Mouse (Mus musculus) hindbrain, embryonic 13.5 days (tissue): ENCODE measurements around the gene BC004004. TPM values are rescaled to one million over a fixed set of nuclear protein-coding genes. Genes with fewer than 3 reads are reported as not detected.
A peak's percentile ranks its signal among the peaks of the same experiment; 100 is the strongest.
"Not testable (repeated sequence)": the region's sequence is repeated elsewhere in the genome, so short reads cannot be mapped to it uniquely, and the experiment has no call there.

ENCODE experiments used
- ATAC-seq: fragments of 200-750 bp; cut with Nextera tagmentation; 2 replicates; pipeline ENCODE4 v1.8.0; 2017; ENCODE audit warnings: moderate TSS enrichment; ENCODE audit not compliant: low FRiP score
- H3K27ac ChIP-seq: fragments of 300-500 bp; sonication (generic); 2 replicates; pipeline ENCODE4 v1.5.1; 2015; ENCODE audit warnings: inconsistent platforms, mild to moderate bottlenecking, moderate library complexity
- H3K27me3 ChIP-seq: fragments of 300-500 bp; sonication (generic); 2 replicates; pipeline ENCODE4 v1.6.1; 2015; ENCODE audit warnings: mild to moderate bottlenecking, inconsistent platforms
- H3K36me3 ChIP-seq: fragments of 300-500 bp; sonication (generic); 2 replicates; pipeline ENCODE4 v1.6.1; 2015; ENCODE audit warnings: mild to moderate bottlenecking, inconsistent platforms
- H3K4me1 ChIP-seq: fragments of 300-500 bp; sonication (generic); replicated peaks from 2 replicates; pipeline ENCODE4 v1.6.1; 2015; ENCODE audit warnings: inconsistent platforms
- H3K4me2 ChIP-seq: fragments of 300-500 bp; sonication (generic); 2 replicates; pipeline ENCODE4 v1.6.1; 2015; ENCODE audit warnings: inconsistent platforms, mild to moderate bottlenecking, moderate library complexity
- H3K4me3 ChIP-seq: fragments of 300-500 bp; sonication (generic); 2 replicates; pipeline ENCODE4 v1.5.1; 2015; ENCODE audit warnings: mild to moderate bottlenecking, inconsistent platforms
- H3K9ac ChIP-seq: fragments of 300-500 bp; sonication (generic); 2 replicates; pipeline ENCODE4 v1.6.1; 2015; ENCODE audit warnings: mild to moderate bottlenecking, inconsistent platforms
- H3K9me3 ChIP-seq: fragments of 300-500 bp; sonication (generic); 2 replicates; pipeline ENCODE4 v1.6.1; 2016; ENCODE audit warnings: inconsistent platforms
- WGBS: fragments of 180-500 bp; shearing (Covaris S2); methylation state at CpG from one replicate; pipeline ENCODE4 v1.1.7; 2015; 5-methylcytosine and 5-hydroxymethylcytosine counted together
- polyA plus RNA-seq: library from polyadenylated mRNA; unstranded; fragments of >200 nt; fragmentation: Nextera tagmentation; extraction: Ambion mirVana; gene quantifications from 2 replicates; pipeline ENCODE4 v1.2.1, GENCODE M21; 2015

BC004004 gene
- polyA plus RNA-seq, 1 experiment from 2014 or later = 111 TPM

DNA sequence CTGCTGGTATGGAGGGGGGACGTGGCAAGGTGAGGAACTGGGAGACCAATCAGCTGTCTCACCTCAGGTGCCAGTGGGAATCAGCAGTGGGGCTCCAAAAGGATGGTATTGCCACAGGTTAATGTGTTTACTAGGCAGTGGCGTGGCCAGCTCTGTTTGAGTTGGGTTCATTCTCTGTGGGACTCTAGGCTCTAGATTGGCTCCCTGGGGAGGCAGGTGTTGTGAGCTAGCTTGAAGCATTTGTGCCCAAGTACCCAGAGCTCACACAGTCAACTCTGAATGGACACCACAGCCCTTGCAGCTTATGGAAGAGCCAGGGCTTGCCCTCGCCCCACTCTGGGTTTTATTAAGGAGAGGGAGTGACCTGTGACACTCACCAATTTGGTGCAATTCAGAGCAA is 35.3 kb downstream of the BC004004 start:
- Histone ChIP-seq H3K4me3 (no peak overlapping the region), H3K27ac (no peak overlapping the region), H3K9me3 (no peaks in the 10 kb centered on the region), H3K4me1 (peaks cover 13% of the 10 kb centered on the region), H3K9ac (no peak overlapping the region), H3K36me3 (peaks cover 39% of the 10 kb centered on the region), H3K27me3 (no peaks in the 10 kb centered on the region), H3K4me2 (no peak overlapping the region)
- 85% methylated on average over 3 of the region's 3 CpGs for WGBS
- no peak for ATAC-seq

DNA sequence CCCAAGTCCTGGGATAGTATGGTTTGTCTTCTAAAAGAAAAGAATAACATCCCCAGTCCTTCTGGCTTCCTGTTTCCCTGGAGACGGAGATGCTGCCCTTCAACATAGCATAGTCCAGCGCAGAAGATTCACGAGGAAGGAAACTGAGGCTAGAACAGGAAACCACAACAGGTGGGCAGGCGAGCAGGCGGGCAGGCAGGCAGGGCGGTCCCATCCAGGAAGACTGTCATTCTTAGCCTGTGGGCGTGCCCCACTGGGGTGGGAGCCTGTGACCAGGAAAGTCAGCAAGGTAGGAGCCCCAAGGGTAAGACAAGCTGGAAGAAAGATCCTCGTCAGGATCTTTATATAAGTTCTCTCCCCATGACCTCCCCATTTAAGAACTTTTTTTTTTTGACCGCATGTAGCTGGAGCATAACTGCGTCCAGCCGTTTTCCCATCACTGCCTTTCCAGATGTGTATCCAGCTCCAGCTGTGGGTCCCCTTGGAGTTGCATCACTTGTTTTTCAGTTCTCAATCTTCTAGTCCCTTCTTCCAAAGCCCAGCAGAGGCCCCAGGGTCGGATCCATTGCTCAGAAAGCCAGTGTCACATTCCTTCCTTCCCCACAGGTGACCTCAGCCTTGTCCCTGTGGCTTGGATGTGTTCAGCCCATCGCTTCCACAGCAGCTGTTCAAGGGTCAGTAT is 35.9 kb downstream of the BC004004 start:
- Histone ChIP-seq H3K4me2 (no peak overlapping the region), H3K4me3 (no peak overlapping the region), H3K36me3 (peaks cover 32% of the 10 kb centered on the region), H3K27ac (no peak overlapping the region; the same call in 1 of the 2 replicates), H3K27me3 (no peaks in the 10 kb centered on the region), H3K9ac (no peak overlapping the region), H3K4me1 (peaks cover 13% of the 10 kb centered on the region), H3K9me3 (no peaks in the 10 kb centered on the region)
- ATAC-seq = no peak
- 68% methylated on average over 13 of the region's 13 CpGs for WGBS

DNA sequence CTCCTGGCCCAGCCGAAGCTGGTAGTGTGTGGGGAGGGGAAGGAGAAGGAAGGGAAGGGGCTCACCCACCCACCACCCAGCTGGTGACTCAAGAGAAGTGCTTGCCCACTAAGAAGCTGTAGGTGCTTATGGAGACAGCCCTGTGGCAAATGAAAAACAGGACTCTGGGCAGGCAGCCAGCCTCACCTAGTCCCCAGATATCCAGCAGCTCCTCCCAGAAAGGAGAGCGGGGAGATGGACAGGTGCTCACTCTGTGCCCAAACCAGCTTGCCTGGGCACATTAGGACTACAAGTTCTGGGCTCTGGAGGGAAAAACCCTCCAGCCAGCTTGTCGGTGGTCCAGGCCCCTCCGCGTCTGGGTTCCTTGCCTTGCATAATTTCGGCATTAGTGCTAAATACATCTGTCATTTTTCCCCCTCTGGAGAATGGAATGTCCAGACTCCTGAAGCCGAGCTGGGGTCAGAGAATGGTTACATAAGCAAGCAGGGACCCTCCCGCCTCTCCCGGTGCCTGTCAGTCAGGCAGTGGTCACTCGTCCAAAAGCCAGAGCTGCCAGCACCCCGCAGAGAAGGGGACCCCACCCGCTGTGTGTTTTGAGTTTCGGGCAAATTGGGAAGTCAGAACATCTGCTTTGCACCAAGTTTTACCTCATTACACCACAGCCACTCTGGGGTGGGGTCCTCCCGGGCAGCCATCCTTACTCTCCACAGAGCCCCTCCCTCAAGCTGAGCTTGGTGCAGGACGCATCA is 36.6 kb downstream of the BC004004 start:
- peaks cover 25% of the 10 kb centered on the region for H3K36me3 ChIP-seq
- no peak overlapping the region; the same call in 1 of the 2 replicates for H3K27ac ChIP-seq
- no peak overlapping the region for H3K4me2 ChIP-seq
- no peaks in the 10 kb centered on the region for H3K9me3 ChIP-seq
- H3K27me3 ChIP-seq = no peaks in the 10 kb centered on the region
- no peak for ATAC-seq
- H3K4me3 ChIP-seq = no peak overlapping the region
- 0 out of 2 replicates have a peak overlapping the region, but pooled peaks have one; percentile 1 for H3K9ac ChIP-seq
- WGBS = 29% methylated on average over 15 of the region's 15 CpGs
- H3K4me1 ChIP-seq = peaks cover 13% of the 10 kb centered on the region

DNA sequence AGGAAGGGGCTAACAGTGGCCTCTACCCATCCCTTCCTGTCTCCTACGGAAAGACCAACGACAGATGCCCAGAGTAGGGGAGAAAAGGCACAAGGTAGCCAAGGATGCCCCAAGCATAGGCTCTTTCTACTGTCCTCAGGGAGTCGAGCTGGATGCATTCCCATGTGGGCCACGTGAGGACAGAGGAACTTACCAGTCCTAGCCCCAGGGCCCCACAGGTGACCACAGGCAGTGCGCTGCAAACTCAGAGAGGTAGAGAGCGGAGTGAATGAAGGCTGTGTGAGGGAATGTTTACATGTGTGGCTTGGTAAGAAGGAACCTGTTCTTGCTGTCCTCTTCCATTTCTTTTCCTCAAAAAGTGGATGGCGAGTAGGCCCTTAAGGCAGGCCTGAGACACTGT is 37.3 kb downstream of the BC004004 start:
- no peaks in the 10 kb centered on the region for H3K27me3 ChIP-seq
- no peak overlapping the region for H3K27ac ChIP-seq
- H3K4me3 ChIP-seq = no peak overlapping the region
- H3K36me3 ChIP-seq = peaks cover 18% of the 10 kb centered on the region
- H3K9ac ChIP-seq = 0 out of 2 replicates have a peak overlapping the region, but pooled peaks have one; percentile 1
- H3K9me3 ChIP-seq = no peaks in the 10 kb centered on the region
- no peak for ATAC-seq
- 62% methylated on average over 7 of the region's 7 CpGs for WGBS
- no peak overlapping the region for H3K4me2 ChIP-seq
- peaks cover 13% of the 10 kb centered on the region for H3K4me1 ChIP-seq

DNA sequence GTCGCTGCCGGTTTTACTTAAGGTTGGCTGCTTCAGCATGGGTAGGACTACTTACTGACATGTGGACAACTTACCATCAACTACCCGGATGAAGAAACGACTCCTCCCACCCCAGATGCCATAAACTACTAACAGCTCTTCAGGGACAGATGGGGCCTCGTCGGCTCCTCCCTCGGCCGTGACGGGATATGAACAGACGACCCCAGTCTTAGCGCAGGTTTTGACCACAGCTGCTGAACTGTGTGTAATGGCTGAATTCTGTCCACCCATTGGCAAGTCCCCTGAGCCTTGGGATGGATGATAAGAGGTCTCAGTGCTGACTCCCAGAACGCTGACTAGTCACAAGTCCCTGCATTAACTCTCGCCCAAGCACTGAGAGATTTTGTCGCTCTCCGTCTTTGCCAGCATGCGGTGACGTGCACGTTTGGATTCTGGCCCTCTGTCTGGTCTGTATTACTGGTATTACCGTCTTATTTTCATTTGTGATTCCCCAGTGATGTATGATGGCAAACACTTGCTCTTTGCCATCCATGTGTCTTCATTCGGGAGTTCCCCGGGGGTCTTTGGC is 41.6 kb downstream of the BC004004 start:
- Histone ChIP-seq H3K4me2 (no peak overlapping the region), H3K27ac (no peak overlapping the region), H3K9me3 (no peaks in the 10 kb centered on the region), H3K4me3 (no peak overlapping the region), H3K4me1 (peaks cover 8% of the 10 kb centered on the region), H3K9ac (no peak overlapping the region), H3K27me3 (no peaks in the 10 kb centered on the region), H3K36me3 (no peaks in the 10 kb centered on the region)
- ATAC-seq = no peak
- WGBS = 67% methylated on average over 21 of the region's 21 CpGs

DNA sequence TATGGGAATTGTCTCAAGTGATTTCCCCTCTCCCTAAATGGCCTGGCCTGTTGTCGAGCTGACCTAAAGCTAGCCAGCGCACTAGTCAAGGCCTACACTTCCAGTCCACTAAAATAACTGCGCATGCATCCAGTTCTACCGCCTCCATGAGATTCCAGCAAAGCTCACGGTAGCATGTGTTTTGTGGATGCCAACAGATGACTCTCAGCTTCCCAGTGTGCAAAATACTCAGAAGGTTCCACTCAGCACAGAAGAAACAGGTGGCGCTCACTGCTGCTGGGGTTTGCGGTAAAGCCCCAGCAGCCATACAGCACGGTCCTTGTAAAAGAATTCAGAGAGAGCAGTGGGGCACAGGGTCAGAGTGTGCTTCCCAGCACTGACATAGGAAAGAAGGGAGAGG is 43.0 kb downstream of the BC004004 start:
- WGBS = 88% methylated on average over 8 of the region's 8 CpGs
- ATAC-seq = no peak
- Histone ChIP-seq H3K9ac (no peak overlapping the region), H3K4me3 (no peak overlapping the region), H3K9me3 (no peaks in the 10 kb centered on the region), H3K27ac (no peak overlapping the region), H3K4me2 (no peak overlapping the region), H3K36me3 (no peaks in the 10 kb centered on the region), H3K4me1 (peaks cover 3% of the 10 kb centered on the region; the same call in 1 of the 2 replicates), H3K27me3 (no peaks in the 10 kb centered on the region)

DNA sequence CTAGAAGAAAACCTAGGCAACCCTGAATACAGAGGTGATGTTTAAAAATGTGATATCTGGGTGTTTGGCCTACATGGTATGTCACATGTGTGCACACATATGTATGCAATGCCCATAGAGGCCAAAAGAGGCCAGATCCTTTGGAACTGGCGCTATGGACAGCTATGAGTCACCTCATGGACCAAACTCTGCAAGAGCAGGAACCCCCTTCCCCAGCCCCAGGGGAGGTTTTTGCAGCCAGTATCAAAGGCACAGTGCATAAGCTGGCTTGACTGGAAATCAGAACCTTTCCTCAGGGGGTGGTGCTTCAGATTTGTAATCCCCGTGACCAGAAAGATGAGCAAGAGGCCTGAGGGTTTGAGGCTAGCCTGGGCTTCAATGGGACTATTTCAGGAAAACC is 43.5 kb downstream of the BC004004 start:
- WGBS = 92% methylated on average over 2 of the region's 2 CpGs
- H3K27ac ChIP-seq = no peak overlapping the region
- no peak for ATAC-seq

DNA sequence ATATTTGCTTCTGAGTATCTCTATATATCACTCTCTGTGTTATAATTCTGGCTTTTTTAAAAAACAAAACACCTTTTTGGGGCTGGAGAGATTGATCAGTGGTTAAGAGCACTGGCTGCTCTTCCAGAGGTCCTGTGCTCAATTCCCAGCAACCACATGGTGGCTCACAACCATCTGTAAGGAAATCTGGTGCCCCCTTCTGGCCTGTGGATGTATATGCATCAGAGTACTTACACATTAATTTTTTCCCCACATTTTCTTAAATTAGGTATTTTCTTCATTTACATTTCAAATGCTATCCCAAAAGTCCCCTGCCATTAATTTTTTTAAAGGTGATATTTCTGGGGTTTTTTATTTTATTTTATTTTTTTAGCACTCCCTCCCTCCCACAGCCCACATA is 44.7 kb downstream of the BC004004 start:
- Histone ChIP-seq H3K27ac (no peak overlapping the region), H3K4me2 (no peak overlapping the region), H3K9ac (no peak overlapping the region), H3K4me1 (peaks cover 3% of the 10 kb centered on the region; the same call in 1 of the 2 replicates), H3K36me3 (no peaks in the 10 kb centered on the region), H3K4me3 (no peak overlapping the region), H3K27me3 (no peaks in the 10 kb centered on the region), H3K9me3 (no peaks in the 10 kb centered on the region)
- ATAC-seq = no peak

More for the DNA sequence above, 43.5 kb downstream of the BC004004 start:
- no peaks in the 10 kb centered on the region for H3K9me3 ChIP-seq
- no peak overlapping the region for H3K4me2 ChIP-seq
- no peaks in the 10 kb centered on the region for H3K36me3 ChIP-seq
- no peak overlapping the region for H3K9ac ChIP-seq
- H3K4me1 ChIP-seq = peaks cover 3% of the 10 kb centered on the region; the same call in 1 of the 2 replicates
- no peaks in the 10 kb centered on the region for H3K27me3 ChIP-seq
- H3K4me3 ChIP-seq = no peak overlapping the region

DNA sequence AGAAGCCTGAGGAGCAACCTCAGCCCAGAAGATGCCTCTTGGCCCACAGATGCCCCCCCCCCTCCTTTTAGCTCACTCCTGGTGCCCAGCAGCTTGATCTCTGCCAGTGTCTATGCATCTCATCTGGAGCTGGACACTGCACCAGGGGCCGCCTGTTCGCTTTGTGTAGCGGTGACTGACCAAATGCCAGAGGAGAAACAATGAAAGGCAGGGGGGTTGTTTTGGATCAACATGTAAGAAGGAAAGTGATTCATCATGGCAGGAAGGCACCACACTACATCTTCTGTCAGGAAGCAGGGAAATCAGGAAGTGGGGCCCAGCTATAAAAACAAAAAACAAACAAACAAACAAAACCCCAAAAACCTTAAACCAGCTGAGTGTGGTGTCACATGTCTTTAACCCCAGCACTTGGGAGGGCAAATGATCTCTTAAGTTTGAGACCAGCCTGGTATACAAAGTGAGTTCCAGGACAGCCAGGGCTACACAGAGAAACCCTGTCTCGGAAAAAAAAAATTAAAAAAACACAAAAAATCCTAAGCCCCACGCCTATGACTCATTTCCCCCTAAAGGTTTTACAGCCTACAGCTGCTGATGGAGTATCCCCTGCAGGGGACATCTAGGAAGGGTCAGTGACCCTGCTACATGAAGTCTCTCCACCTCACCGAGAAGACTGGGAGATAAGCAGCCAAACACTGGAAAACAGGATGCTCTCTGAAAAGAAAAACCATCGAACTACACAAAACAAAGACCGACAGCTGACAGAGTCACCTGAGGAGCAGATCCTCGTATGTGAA is 47.3 kb downstream of the BC004004 start:
- no peak overlapping the region for H3K4me2 ChIP-seq
- WGBS = 47% methylated on average over 9 of the region's 9 CpGs
- H3K27me3 ChIP-seq = peaks cover 25% of the 10 kb centered on the region
- no peak overlapping the region for H3K4me3 ChIP-seq
- peaks cover 9% of the 10 kb centered on the region; the same call in 1 of the 2 replicates for H3K4me1 ChIP-seq
- H3K9me3 ChIP-seq = no peaks in the 10 kb centered on the region
- no peak for ATAC-seq
- no peak overlapping the region for H3K9ac ChIP-seq
- H3K36me3 ChIP-seq = no peaks in the 10 kb centered on the region
- H3K27ac ChIP-seq = no peak overlapping the region

DNA sequence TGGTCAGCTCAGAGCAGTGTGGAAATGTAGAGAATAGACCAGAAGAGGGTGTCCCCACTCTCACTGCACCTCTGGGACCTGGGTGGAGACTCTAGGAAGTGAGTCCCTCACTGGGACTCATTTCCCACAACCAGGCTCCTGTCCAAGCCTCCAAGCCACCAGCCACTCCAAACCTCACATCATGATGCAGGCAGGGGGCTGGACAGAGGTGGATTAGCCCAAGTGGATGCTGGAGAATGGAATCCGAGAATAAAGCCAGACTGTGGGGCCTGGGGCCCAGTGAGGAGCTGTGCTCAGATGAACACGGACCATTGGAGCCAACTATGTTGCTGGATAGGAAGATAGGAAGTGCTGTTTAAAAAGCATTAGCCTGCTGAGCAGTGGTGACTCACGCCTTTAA is 48.3 kb downstream of the BC004004 start:
- Histone ChIP-seq H3K4me3 (no peak overlapping the region), H3K9me3 (no peaks in the 10 kb centered on the region), H3K9ac (no peak overlapping the region), H3K27me3 (peaks cover 35% of the 10 kb centered on the region), H3K27ac (no peak overlapping the region), H3K4me1 (peaks cover 10% of the 10 kb centered on the region), H3K36me3 (no peaks in the 10 kb centered on the region), H3K4me2 (no peak overlapping the region)
- WGBS = 81% methylated on average over 3 of the region's 3 CpGs
- no peak for ATAC-seq

DNA sequence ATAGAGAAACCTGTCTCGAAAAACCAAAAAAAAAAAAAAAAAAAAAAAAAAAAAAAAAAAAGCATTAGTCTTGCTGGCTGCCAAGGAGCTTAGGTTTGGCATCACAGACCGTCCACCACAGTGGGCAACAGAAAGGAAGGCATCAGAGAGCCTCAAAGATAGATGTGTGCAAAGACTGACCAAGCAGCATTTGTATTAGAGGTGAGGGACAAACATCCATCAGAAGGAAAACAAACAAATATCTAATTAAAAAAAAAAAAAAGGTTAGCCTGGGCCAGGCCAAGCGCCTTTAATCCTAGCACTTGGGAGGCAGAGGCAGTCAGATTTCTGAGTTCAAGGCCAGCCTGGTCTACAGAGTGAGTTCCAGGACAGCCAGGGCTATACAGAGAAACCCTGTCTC is 48.8 kb downstream of the BC004004 start, which contains the start of gene Pi16:
Pi16 (plus strand) TSS at position 301 of the 400 bp plus-strand sequence.
- not testable (repeated sequence) for H3K4me2 ChIP-seq, H3K9me3 ChIP-seq, H3K36me3 ChIP-seq, H3K4me3 ChIP-seq, ATAC-seq, H3K27ac ChIP-seq, H3K9ac ChIP-seq
- Histone ChIP-seq H3K4me1 (peaks cover 15% of the 10 kb centered on the region), H3K27me3 (peaks cover 40% of the 10 kb centered on the region)
- WGBS = 98% methylated on average over 3 of the region's 3 CpGs

DNA sequence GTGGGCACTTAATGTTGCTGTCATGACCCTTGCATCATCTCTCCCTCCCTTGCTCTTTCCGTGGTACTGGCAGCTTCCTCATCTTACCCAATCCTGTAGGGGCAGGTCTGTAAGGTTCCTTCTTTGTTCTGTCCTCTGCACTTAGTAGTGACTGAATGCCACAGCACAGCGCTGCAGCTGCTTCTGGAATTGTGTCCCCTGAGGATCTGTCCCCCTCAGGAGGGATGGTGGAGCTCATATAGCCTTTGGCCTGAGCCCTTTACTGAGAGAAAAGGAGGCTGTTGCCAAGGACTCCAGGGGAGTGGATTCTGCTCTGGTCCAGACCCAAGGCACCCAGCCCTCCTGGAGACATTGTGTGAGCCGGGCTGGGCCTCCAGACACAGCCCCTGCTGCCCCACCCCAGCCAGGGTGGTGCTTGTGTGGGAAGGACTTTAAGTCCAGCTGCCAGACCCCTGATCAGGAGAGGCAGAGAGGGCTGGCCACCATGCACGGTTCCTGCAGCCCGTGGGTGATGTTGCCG is 50.2 kb downstream of the BC004004 start:
- Histone ChIP-seq H3K4me1 (peaks cover 20% of the 10 kb centered on the region), H3K27ac (no peak overlapping the region; the same call in 1 of the 2 replicates), H3K9me3 (no peaks in the 10 kb centered on the region), H3K36me3 (no peaks in the 10 kb centered on the region), H3K4me3 (no peak overlapping the region), H3K4me2 (no peak overlapping the region), H3K9ac (no peak overlapping the region), H3K27me3 (peaks cover 54% of the 10 kb centered on the region)
- no peak for ATAC-seq
- WGBS = 51% methylated on average over 6 of the region's 6 CpGs
